Mouse (Mus musculus): Measurements from ENCODE around the gene Klk8. TPM values are rescaled to one million over a fixed set of nuclear protein-coding genes. Genes with fewer than 3 reads are reported as not detected.

The Klk8 gene
- polyA plus RNA-seq, 1 experiment from 2014 or later, result 10.1 TPM

GRCm38 (mm10) chr7:43799876-43800275 lies 2.5 kb downstream of the Klk8 start:
- no peak overlapping the region for H3K4me3 ChIP-seq
- peaks cover 40% of the 10 kb centered on the region for H3K27me3 ChIP-seq
- no peak for ATAC-seq (ENCODE audit: low FRiP score)
- H3K27ac ChIP-seq, result no peak overlapping the region
- no peaks in the 10 kb centered on the region for H3K9me3 ChIP-seq (replicated peaks)
- H3K4me2 ChIP-seq (replicated peaks), result no peak overlapping the region
- H3K36me3 ChIP-seq, result no peaks in the 10 kb centered on the region
- 76% methylated on average over 7 of the region's 7 CpGs for WGBS
- H3K4me1 ChIP-seq, result 0 out of 2 replicates have a peak, but pooled peaks cover 9% of the 10 kb centered on the region
- no peak overlapping the region for H3K9ac ChIP-seq

- Histone ChIP-seq H3K27ac (no peak within 1 kb of the TSS), H3K4me2 (replicated peaks) (no peak within 1 kb of the TSS), H3K27me3 (no peaks in the 10 kb centered on the region), H3K36me3 (no peaks in the 10 kb centered on the region), H3K4me1 (no peaks in the 10 kb centered on the region), H3K9me3 (replicated peaks) (no peaks in the 10 kb centered on the region), H3K4me3 (no peak within 1 kb of the TSS), H3K9ac (no peak within 1 kb of the TSS)
- 60% methylated on average over 5 of the region's 5 CpGs for WGBS
- no peak for ATAC-seq (ENCODE audit: low FRiP score)
Measured at GRCm38 (mm10) chr7:43810994-43811393, 13.6 kb downstream of the Klk8 start, which contains the start of gene Klk7. Klk7 (plus strand) TSS chr7:43811294.

- no peaks in the 10 kb centered on the region for H3K36me3 ChIP-seq
- no peak overlapping the region for H3K9ac ChIP-seq
- H3K27ac ChIP-seq, result no peak overlapping the region
- H3K4me2 ChIP-seq (replicated peaks), result no peak overlapping the region
- H3K4me3 ChIP-seq, result no peak overlapping the region
- no peaks in the 10 kb centered on the region for H3K4me1 ChIP-seq
- WGBS, result 83% methylated on average over 7 of the region's 7 CpGs
- no peak for ATAC-seq (ENCODE audit: low FRiP score)
- no peaks in the 10 kb centered on the region for H3K27me3 ChIP-seq
- no peaks in the 10 kb centered on the region for H3K9me3 ChIP-seq (replicated peaks)
Measured at GRCm38 (mm10) chr7:43815211-43815610, 17.8 kb downstream of the Klk8 start.

- ATAC-seq (ENCODE audit: low FRiP score), result no peak
- Histone ChIP-seq H3K4me3 (no peak overlapping the region), H3K36me3 (no peaks in the 10 kb centered on the region), H3K4me1 (no peaks in the 10 kb centered on the region), H3K27ac (no peak overlapping the region), H3K4me2 (replicated peaks) (no peak overlapping the region), H3K9me3 (replicated peaks) (no peaks in the 10 kb centered on the region), H3K9ac (no peak overlapping the region), H3K27me3 (no peaks in the 10 kb centered on the region)
Measured at GRCm38 (mm10) chr7:43816746-43817145, 19.4 kb downstream of the Klk8 start.

GRCm38 (mm10) chr7:43821581-43821980 lies 24.2 kb downstream of the Klk8 start:
- WGBS, result 92% methylated on average over 7 of the region's 7 CpGs
- H3K36me3 ChIP-seq, result no peaks in the 10 kb centered on the region
- no peak overlapping the region for H3K4me2 ChIP-seq (replicated peaks)
- no peaks in the 10 kb centered on the region for H3K27me3 ChIP-seq
- ATAC-seq (ENCODE audit: low FRiP score), result no peak
- no peak overlapping the region for H3K9ac ChIP-seq
- no peaks in the 10 kb centered on the region for H3K4me1 ChIP-seq
- H3K4me3 ChIP-seq, result no peak overlapping the region
- no peaks in the 10 kb centered on the region for H3K9me3 ChIP-seq (replicated peaks)
- H3K27ac ChIP-seq, result no peak overlapping the region

GRCm38 (mm10) chr7:43824199-43824598 lies 26.8 kb downstream of the Klk8 start, which contains the start of gene Klk6:
Klk6 (plus strand) TSS chr7:43824499.
- Histone ChIP-seq H3K27ac (no peak within 1 kb of the TSS), H3K4me1 (no peaks in the 10 kb centered on the region), H3K4me3 (no peak within 1 kb of the TSS), H3K27me3 (no peaks in the 10 kb centered on the region), H3K36me3 (no peaks in the 10 kb centered on the region), H3K4me2 (replicated peaks) (no peak within 1 kb of the TSS), H3K9ac (no peak within 1 kb of the TSS), H3K9me3 (replicated peaks) (no peaks in the 10 kb centered on the region)
- 70% methylated on average over 10 of the region's 10 CpGs for WGBS
- no peak for ATAC-seq (ENCODE audit: low FRiP score)

GRCm38 (mm10) chr7:43826056-43826455 lies 28.7 kb downstream of the Klk8 start:
- Histone ChIP-seq H3K4me3 (no peak overlapping the region), H3K4me2 (replicated peaks) (no peak overlapping the region), H3K4me1 (no peaks in the 10 kb centered on the region), H3K36me3 (no peaks in the 10 kb centered on the region), H3K9me3 (replicated peaks) (no peaks in the 10 kb centered on the region), H3K9ac (no peak overlapping the region), H3K27me3 (no peaks in the 10 kb centered on the region), H3K27ac (no peak overlapping the region)
- WGBS, result 86% methylated on average over 5 of the region's 5 CpGs
- ATAC-seq (ENCODE audit: low FRiP score), result no peak

- no peaks in the 10 kb centered on the region for H3K27me3 ChIP-seq
- no peak overlapping the region for H3K4me3 ChIP-seq
- H3K27ac ChIP-seq, result no peak overlapping the region
- ATAC-seq (ENCODE audit: low FRiP score), result no peak
- 79% methylated on average over 4 of the region's 4 CpGs for WGBS
- H3K4me2 ChIP-seq (replicated peaks), result no peak overlapping the region
- no peak overlapping the region for H3K9ac ChIP-seq
- H3K4me1 ChIP-seq, result no peaks in the 10 kb centered on the region
- no peaks in the 10 kb centered on the region for H3K36me3 ChIP-seq
- H3K9me3 ChIP-seq (replicated peaks), result no peaks in the 10 kb centered on the region
Measured at GRCm38 (mm10) chr7:43827706-43828105, 30.3 kb downstream of the Klk8 start.

- no peaks in the 10 kb centered on the region for H3K36me3 ChIP-seq
- no peak overlapping the region for H3K9ac ChIP-seq
- ATAC-seq (ENCODE audit: low FRiP score), result no peak
- 90% methylated on average over 8 of the region's 8 CpGs for WGBS
- no peak overlapping the region for H3K27ac ChIP-seq
- H3K4me1 ChIP-seq, result no peaks in the 10 kb centered on the region
- H3K4me2 ChIP-seq (replicated peaks), result no peak overlapping the region
- H3K27me3 ChIP-seq, result no peaks in the 10 kb centered on the region
- no peak overlapping the region for H3K4me3 ChIP-seq
- no peaks in the 10 kb centered on the region for H3K9me3 ChIP-seq (replicated peaks)
Measured at GRCm38 (mm10) chr7:43829006-43829405, 31.6 kb downstream of the Klk8 start.

GRCm38 (mm10) chr7:43841701-43842100 lies 44.3 kb downstream of the Klk8 start, which contains the start of gene Klk5:
Klk5 (plus strand) TSS chr7:43841971.
- no peaks in the 10 kb centered on the region for H3K9me3 ChIP-seq (replicated peaks)
- H3K27ac ChIP-seq, result no peak within 1 kb of the TSS
- no peak within 1 kb of the TSS for H3K4me2 ChIP-seq (replicated peaks)
- no peak for ATAC-seq (ENCODE audit: low FRiP score)
- no peaks in the 10 kb centered on the region for H3K4me1 ChIP-seq
- H3K27me3 ChIP-seq, result no peaks in the 10 kb centered on the region
- H3K9ac ChIP-seq, result no peak within 1 kb of the TSS
- H3K4me3 ChIP-seq, result no peak within 1 kb of the TSS
- no peaks in the 10 kb centered on the region for H3K36me3 ChIP-seq
- WGBS, result 56% methylated on average over 3 of the region's 3 CpGs

GRCm38 (mm10) chr7:43843801-43844200 lies 46.4 kb downstream of the Klk8 start:
- Histone ChIP-seq H3K9ac (no peak overlapping the region), H3K27ac (no peak overlapping the region), H3K36me3 (no peaks in the 10 kb centered on the region), H3K4me3 (no peak overlapping the region), H3K4me1 (no peaks in the 10 kb centered on the region), H3K27me3 (no peaks in the 10 kb centered on the region), H3K9me3 (replicated peaks) (no peaks in the 10 kb centered on the region), H3K4me2 (replicated peaks) (no peak overlapping the region)
- no peak for ATAC-seq (ENCODE audit: low FRiP score)
- WGBS, result 86% methylated on average over 4 of the region's 4 CpGs

GRCm38 (mm10) chr7:43851616-43852015 lies 54.2 kb downstream of the Klk8 start:
- H3K4me3 ChIP-seq, result no peak overlapping the region
- H3K9ac ChIP-seq, result no peak overlapping the region
- no peak overlapping the region for H3K27ac ChIP-seq
- WGBS, result 94% methylated on average over 6 of the region's 6 CpGs
- ATAC-seq (ENCODE audit: low FRiP score), result no peak
- no peak overlapping the region for H3K4me2 ChIP-seq (replicated peaks)
- no peaks in the 10 kb centered on the region for H3K27me3 ChIP-seq
- no peaks in the 10 kb centered on the region for H3K4me1 ChIP-seq
- no peaks in the 10 kb centered on the region for H3K36me3 ChIP-seq
- H3K9me3 ChIP-seq (replicated peaks), result no peaks in the 10 kb centered on the region

All from hindbrain, embryonic 12.5 days (tissue).